Mouse (Mus musculus) hindbrain, embryonic 16.5 days (tissue): ENCODE measurements around the gene Dgka. TPM values are rescaled to one million over a fixed set of nuclear protein-coding genes. Genes with fewer than 3 reads are reported as not detected.

ENCODE experiments used
- ATAC-seq: fragments of 200-750 bp; cut with Nextera tagmentation; 2 replicates; pipeline ENCODE4 v1.8.0; 2017; ENCODE audit warnings: moderate TSS enrichment, moderate library complexity
- H3K27ac ChIP-seq: fragments of 300-500 bp; sonication (generic); 2 replicates; pipeline ENCODE4 v1.5.1; 2014; ENCODE audit warnings: low read depth, mild to moderate bottlenecking, control low read depth, low read length, moderate library complexity
- H3K27me3 ChIP-seq: fragments of 300-500 bp; sonication (generic); replicated peaks from 2 replicates; pipeline ENCODE4 v1.6.1; 2014; ENCODE audit warnings: low read length; ENCODE audit not compliant: control insufficient read depth, insufficient read depth
- H3K36me3 ChIP-seq: fragments of 300-500 bp; sonication (generic); 2 replicates; pipeline ENCODE4 v1.6.1; 2014; ENCODE audit warnings: mild to moderate bottlenecking, low read length, moderate library complexity, mixed read lengths; ENCODE audit not compliant: control insufficient read depth, insufficient read depth
- H3K4me1 ChIP-seq: fragments of 300-500 bp; sonication (generic); 2 replicates; pipeline ENCODE4 v1.6.1; 2014; ENCODE audit warnings: low read depth, low read length; ENCODE audit not compliant: control insufficient read depth, insufficient read depth
- H3K4me2 ChIP-seq: fragments of 300-500 bp; sonication (generic); 2 replicates; pipeline ENCODE4 v1.6.1; 2014; ENCODE audit warnings: mild to moderate bottlenecking, low read length, control low read depth, moderate library complexity
- H3K4me3 ChIP-seq: fragments of 300-500 bp; sonication (generic); 2 replicates; pipeline ENCODE4 v1.5.1; 2014; ENCODE audit warnings: mild to moderate bottlenecking, low read length, control low read depth, moderate library complexity
- H3K9ac ChIP-seq: fragments of 300-500 bp; sonication (generic); 2 replicates; pipeline ENCODE4 v1.6.1; 2014; ENCODE audit warnings: low read depth, mild to moderate bottlenecking, control low read depth, low read length, moderate library complexity
- H3K9me3 ChIP-seq: fragments of 300-500 bp; sonication (generic); 2 replicates; pipeline ENCODE4 v1.6.1; 2014; ENCODE audit warnings: mild to moderate bottlenecking, low read length, moderate library complexity; ENCODE audit not compliant: control insufficient read depth
- WGBS: fragments of 180-500 bp; shearing (Covaris S2); extraction: QIAGEN DNeasy Blood & Tissue Kit; methylation state at CpG from one replicate; pipeline ENCODE4 v1.1.7; 2014; 5-methylcytosine and 5-hydroxymethylcytosine counted together
- polyA plus RNA-seq: library from polyadenylated mRNA; unstranded; fragments of >200 nt; fragmentation: Nextera tagmentation; extraction: Ambion mirVana; gene quantifications from 2 replicates; pipeline ENCODE4 v1.2.1, GENCODE M21; 2015

Gene Dgka
- polyA plus RNA-seq, 1 experiment from 2014 or later = 7.4 TPM

DNA sequence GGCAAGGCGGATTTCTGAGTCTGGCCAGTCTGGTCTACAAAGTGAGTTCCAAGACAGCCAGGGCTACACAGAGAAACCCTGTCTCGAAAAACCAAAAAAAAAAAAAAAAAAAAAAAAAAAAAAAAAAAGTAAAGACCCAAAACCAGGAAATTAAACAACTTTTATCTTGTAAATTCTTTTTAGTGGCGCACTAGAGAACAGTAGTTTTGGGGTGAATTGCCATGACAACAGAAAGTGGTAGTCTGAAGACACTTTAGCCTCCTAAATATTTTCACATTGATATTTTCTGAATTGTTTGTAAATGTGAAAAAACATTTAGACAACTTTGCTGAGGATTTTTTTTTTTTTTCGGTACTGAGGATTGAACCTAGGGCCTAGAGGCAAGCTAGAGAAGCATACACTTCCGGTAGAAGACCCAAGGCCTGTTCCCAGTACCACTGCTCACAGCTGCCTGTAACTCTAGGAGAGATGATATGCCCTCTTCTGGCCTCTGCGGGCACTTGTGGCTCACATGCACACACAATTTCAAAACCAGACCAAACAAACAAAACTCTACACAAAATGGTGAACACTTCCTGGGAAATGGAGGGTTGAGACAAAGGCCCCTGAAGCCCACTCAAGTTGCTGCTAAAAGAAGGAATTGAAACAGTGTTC is 47.5 kb downstream of the Dgka start:
- no peaks in the 10 kb centered on the region for H3K9me3 ChIP-seq
- ATAC-seq = no peak
- no peak overlapping the region for H3K9ac ChIP-seq
- H3K36me3 ChIP-seq = no peaks in the 10 kb centered on the region
- peak overlapping the region; percentile 77; the same call in 1 of the 2 replicates for H3K27ac ChIP-seq
- H3K4me1 ChIP-seq = peaks cover 7% of the 10 kb centered on the region
- no peaks in the 10 kb centered on the region for H3K27me3 ChIP-seq
- H3K4me3 ChIP-seq = peak overlapping the region; percentile 44
- WGBS = 87% methylated on average over 6 of the region's 6 CpGs
- H3K4me2 ChIP-seq = peak overlapping the region; percentile 74

DNA sequence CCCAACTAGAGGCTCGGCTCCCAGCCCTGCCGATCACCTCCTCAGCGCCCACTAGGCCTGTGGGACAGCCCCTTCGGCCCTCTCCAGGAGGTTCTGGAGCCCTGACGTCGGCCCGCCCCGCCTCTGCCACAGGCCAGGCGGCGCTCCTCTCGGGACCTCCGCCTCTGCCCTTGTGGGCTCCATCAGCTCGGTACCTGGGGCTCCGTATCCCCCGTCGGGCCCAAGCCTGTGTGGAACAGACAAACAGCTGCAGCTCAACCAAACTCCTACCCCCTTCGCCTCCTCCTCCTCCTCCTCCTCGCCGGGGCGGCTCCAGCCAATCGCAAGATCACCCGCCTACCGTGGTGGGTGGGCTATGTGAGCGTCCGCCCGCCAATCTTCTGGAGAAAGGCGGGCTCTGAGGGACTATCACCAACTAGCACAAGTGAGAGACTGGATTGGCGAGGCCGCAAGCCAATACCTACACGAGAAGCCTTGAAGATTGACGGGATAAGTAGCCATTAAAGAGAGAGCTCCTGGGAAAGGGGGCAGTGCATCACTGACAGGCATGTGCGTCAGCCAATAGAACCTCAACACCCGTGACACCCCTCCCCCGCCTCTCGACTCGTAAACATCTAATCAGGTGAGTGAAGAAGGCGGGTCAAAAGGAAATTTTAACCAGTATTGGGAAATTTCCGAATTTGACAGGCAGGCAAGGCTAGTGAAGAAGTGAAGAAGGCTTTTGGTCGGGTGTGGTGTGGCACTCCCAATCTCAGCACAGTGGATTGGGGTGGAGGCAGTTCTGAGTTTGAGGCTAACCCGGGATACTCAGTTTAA is 48.5 kb downstream of the Dgka start, which contains the start of gene Rab5b:
Gene Rab5b (minus strand): TSS at position 273 of the 816 bp plus-strand sequence.
- Histone ChIP-seq H3K4me1 (peaks cover 7% of the 10 kb centered on the region), H3K27ac (peak within 1 kb of the TSS; percentile 97), H3K4me3 (peak within 1 kb of the TSS; percentile 89), H3K4me2 (peak within 1 kb of the TSS; percentile 74), H3K27me3 (no peaks in the 10 kb centered on the region), H3K9ac (peak within 1 kb of the TSS; percentile 98), H3K9me3 (no peaks in the 10 kb centered on the region), H3K36me3 (no peaks in the 10 kb centered on the region)
- peak; percentile 99 for ATAC-seq
- 1% methylated on average over 39 of the region's 40 CpGs for WGBS

DNA sequence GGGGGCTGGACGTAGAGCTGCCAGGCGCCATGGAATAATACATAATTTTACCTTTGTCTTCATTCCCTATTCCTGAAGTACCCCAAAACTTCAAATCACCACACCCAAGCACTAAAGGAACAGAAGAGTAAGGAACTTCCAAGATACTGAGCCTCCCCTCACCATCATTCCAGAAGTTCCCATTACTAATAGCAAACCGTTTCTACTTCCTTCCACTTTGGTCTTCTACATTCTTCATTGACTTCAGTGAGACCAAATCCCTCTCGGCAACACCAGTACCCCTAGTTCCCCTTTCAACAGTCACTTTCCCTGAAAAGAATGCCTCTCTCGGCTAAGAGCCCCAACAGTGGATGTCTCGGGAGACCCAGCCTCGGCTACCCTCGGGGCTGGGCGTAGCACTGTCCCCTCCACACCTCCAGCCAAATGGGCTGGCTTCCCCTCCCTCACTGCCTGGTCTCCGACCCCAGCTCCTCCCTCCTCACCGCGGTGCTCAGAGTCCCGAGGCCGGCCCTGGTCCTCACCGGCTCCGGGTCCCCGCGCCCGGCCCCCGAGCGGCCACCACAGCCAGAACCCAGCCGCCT is 49.2 kb downstream of the Dgka start:
- ATAC-seq = no peak

DNA sequence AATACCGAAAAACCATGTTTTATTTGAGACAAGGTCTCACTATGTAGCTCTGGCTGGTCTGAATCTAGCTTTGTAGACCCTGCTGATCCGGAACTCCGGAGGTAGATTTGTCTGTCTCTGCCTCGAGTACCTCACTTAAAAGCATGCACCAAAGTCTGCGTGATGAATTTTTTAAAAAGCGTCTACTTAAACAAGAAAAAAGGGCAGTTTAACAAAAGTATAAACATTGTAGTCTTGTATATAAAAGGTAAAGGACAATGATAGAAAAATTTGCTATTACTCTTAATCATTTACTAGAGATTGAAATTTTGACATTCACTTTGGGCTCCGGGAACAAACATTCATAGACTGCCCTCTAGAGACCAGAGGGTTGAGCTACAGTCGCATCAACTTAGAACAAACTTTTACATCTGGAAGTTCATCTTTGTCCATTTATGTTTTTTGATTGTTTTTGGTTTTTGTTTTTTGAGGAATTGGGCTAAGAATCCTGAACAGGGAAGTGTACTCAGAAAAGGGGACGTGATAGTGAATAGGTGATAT is 70.1 kb downstream of the Dgka start:
- 1% methylated on average over 9 of the region's 9 CpGs for WGBS
- H3K9me3 ChIP-seq = no peaks in the 10 kb centered on the region
- peak overlapping the region; percentile 78 for H3K9ac ChIP-seq
- peaks cover 2% of the 10 kb centered on the region for H3K36me3 ChIP-seq
- H3K27me3 ChIP-seq = no peaks in the 10 kb centered on the region
- no peak for ATAC-seq
- H3K4me2 ChIP-seq = peak overlapping the region; percentile 94
- H3K4me1 ChIP-seq = peaks cover 6% of the 10 kb centered on the region
- H3K27ac ChIP-seq = peak overlapping the region; percentile 71
- H3K4me3 ChIP-seq = peak overlapping the region; percentile 75

More for the DNA sequence above, 49.2 kb downstream of the Dgka start:
- Histone ChIP-seq H3K27ac (peak overlapping the region; percentile 97), H3K9ac (peak overlapping the region; percentile 98), H3K9me3 (no peaks in the 10 kb centered on the region), H3K4me1 (peaks cover 7% of the 10 kb centered on the region), H3K4me3 (peak overlapping the region; percentile 89), H3K27me3 (no peaks in the 10 kb centered on the region), H3K4me2 (peak overlapping the region; percentile 70), H3K36me3 (no peaks in the 10 kb centered on the region)
- WGBS = 1% methylated on average over 22 of the region's 22 CpGs

DNA sequence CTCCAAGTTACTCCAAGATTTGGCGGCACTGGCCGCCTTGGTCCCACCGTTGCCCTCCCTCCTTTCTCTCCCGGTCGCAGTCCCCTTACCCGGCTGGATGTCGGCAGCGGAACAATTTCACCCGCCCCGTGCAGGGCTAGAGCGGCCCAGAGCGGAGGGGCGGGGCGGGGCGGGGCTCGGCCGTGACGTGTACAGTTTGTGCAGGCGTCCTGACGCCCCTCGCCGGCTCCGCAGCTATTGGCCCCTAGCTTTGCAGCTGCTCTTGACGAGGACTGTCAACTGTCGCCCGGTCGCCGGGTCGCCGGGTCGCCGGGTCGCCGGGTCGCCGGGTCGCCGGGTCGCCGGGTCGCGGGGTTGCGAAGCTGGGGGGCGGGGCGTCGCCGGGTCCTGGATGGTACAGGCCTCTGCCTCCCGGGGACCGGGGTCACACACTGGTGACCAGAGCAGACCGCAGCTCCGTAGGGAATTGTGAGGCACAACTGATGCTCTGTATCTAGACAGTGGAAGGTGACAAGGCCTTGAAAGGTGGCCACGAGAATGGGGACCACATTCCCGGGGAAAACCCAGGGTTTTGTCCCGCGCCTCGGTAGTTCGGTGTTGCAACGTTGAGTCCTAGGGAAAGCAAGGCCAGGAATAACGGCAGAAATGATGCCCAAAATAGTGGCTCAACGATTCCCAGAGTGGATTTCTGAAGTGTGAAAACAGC is 70.7 kb downstream of the Dgka start, which contains the start of gene Suox:
Gene Suox (minus strand): TSS at position 311 of the 706 bp plus-strand sequence.
- Histone ChIP-seq H3K4me1 (peaks cover 6% of the 10 kb centered on the region), H3K4me3 (peak within 1 kb of the TSS; percentile 75), H3K4me2 (peak within 1 kb of the TSS; percentile 94), H3K27ac (peak within 1 kb of the TSS; percentile 71), H3K9me3 (no peaks in the 10 kb centered on the region), H3K36me3 (no peaks in the 10 kb centered on the region), H3K9ac (peak within 1 kb of the TSS; percentile 78), H3K27me3 (no peaks in the 10 kb centered on the region)
- WGBS = 1% methylated on average over 60 of the region's 60 CpGs
- peak; percentile 94 for ATAC-seq

DNA sequence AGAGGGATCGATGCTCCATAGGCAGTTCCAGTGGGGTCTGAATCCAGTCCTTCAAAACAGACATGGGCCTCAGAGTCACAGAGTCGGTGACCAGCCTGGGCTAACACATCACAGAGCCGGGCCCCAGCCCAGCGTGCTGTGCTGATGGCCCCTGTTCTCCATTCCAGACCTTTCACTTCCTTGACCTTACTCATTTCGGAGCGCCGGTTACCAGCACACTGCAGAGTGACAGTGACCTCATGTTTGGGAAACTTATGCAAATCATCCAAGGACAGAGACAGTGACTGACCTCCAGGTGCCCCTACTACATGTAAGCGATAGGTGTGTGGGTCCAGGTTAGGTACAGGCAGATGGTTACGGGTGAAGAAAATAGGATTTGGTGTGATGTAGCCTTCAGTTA is 73.5 kb downstream of the Dgka start:
- Histone ChIP-seq H3K9me3 (no peaks in the 10 kb centered on the region), H3K4me2 (no peak overlapping the region), H3K4me1 (peaks cover 11% of the 10 kb centered on the region), H3K9ac (no peak overlapping the region), H3K36me3 (no peaks in the 10 kb centered on the region), H3K27me3 (no peaks in the 10 kb centered on the region), H3K4me3 (no peak overlapping the region), H3K27ac (no peak overlapping the region)
- 93% methylated on average over 9 of the region's 9 CpGs for WGBS
- ATAC-seq = no peak

Other genes starting within 250 kb of the Dgka start
- 6.7 and 7.1 TPM in 2 replicates for gene Myl6b, start 246.2 kb downstream of the Dgka start, polyA plus RNA-seq
- 13.5 and 16.6 TPM in 2 replicates for gene Esyt1, start 219.0 kb downstream of the Dgka start, polyA plus RNA-seq
- 16.7 and 17.0 TPM in 2 replicates for gene Zc3h10, start 197.1 kb downstream of the Dgka start, polyA plus RNA-seq
- 2,004 and 2,091 TPM in 2 replicates for gene Rpl41, start 195.6 kb downstream of the Dgka start, polyA plus RNA-seq
- 128 and 130 TPM in 2 replicates for gene Pa2g4, start 178.9 kb downstream of the Dgka start, polyA plus RNA-seq
- 1.3 and 1.6 TPM in 2 replicates for gene Erbb3, start 155.2 kb downstream of the Dgka start, polyA plus RNA-seq
- gene Rps26, start 118.1 kb downstream of the Dgka start, polyA plus RNA-seq = 296 and 313 TPM in 2 replicates
- gene Ikzf4, start 98.9 kb downstream of the Dgka start, polyA plus RNA-seq = 15.3 and 18.9 TPM in 2 replicates
- gene Suox, start 70.8 kb downstream of the Dgka start, polyA plus RNA-seq = 14.9 and 16.1 TPM in 2 replicates
- gene Rab5b, start 48.6 kb downstream of the Dgka start, polyA plus RNA-seq = 118 and 130 TPM in 2 replicates
- 0.83 and 0.97 TPM in 2 replicates for gene Pmel, start 40.7 kb downstream of the Dgka start, polyA plus RNA-seq
- gene Cdk2, start 39.8 kb downstream of the Dgka start, polyA plus RNA-seq = 18.3 and 24.2 TPM in 2 replicates
- gene Pym1, start 3.0 kb upstream of the Dgka start, polyA plus RNA-seq = 40.8 and 46.3 TPM in 2 replicates
- 0.45 and 0.74 TPM in 2 replicates for gene Mmp19, start 46.1 kb upstream of the Dgka start, polyA plus RNA-seq
- 49.6 and 53.2 TPM in 2 replicates for gene Dnajc14, start 59.2 kb upstream of the Dgka start, polyA plus RNA-seq
- gene Tmem198b, start 59.5 kb upstream of the Dgka start, polyA plus RNA-seq = 19.6 and 20.4 TPM in 2 replicates
- gene Sarnp, start 72.5 kb upstream of the Dgka start, polyA plus RNA-seq = 137 and 142 TPM in 2 replicates
- gene Ormdl2, start 76.8 kb upstream of the Dgka start, polyA plus RNA-seq = 23.6 and 27.6 TPM in 2 replicates
- 5.8 and 6.5 TPM in 2 replicates for gene Gdf11, start 146.9 kb upstream of the Dgka start, polyA plus RNA-seq
- 322 and 343 TPM in 2 replicates for gene Cd63, start 156.1 kb upstream of the Dgka start, polyA plus RNA-seq
- gene Rdh5, start 178.0 kb upstream of the Dgka start, polyA plus RNA-seq = 29.6 and 30.0 TPM in 2 replicates
- gene Bloc1s1, start 179.2 kb upstream of the Dgka start, polyA plus RNA-seq = 247 and 278 TPM in 2 replicates
- gene Itga7, start 189.0 kb upstream of the Dgka start, polyA plus RNA-seq = 12.7 and 12.8 TPM in 2 replicates
- gene Mettl7b, start 216.1 kb upstream of the Dgka start, polyA plus RNA-seq = not detected in 2 replicates
- not detected in 2 replicates for gene Olfr9, start 244.6 kb upstream of the Dgka start, polyA plus RNA-seq